Mouse (Mus musculus): ENCODE measurements at regions not wholly inside any gene's neighbourhood (a gene's known extent, or its start where the extent isn't known, plus 50 kb on each side); places are given as distances from the start of the nearest gene placed in this dataset. TPM values are rescaled to one million over a fixed set of nuclear protein-coding genes. Genes with fewer than 3 reads are reported as not detected.
"Not testable (repeated sequence)": the region's sequence is repeated elsewhere in the genome, so short reads cannot be mapped to it uniquely, and the experiment has no call there.

DNA sequence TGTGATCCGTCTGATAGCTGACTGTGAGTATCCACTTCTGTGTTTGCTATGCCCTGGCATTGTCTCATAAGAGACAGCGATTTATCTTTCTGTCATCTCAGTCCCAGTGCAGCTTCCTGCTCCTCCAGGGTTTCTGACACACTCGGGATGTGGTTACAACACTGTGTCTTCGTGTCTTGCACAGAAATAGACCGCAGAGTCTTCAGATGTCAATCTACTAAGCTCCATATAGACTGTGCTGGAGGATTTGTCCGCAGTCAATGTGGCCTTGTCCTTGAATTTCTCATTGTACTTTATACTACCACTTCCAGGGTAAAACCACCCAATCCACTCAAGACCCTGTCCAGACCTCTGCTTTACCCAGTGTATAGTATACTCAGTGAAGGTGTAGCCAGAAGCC is 305.5 kb upstream of the Zfp386 start:
- intact Hi-C loops (cut with DNase I); DNase-seq (ENCODE audit: low spot score): not testable (repeated sequence)

DNA sequence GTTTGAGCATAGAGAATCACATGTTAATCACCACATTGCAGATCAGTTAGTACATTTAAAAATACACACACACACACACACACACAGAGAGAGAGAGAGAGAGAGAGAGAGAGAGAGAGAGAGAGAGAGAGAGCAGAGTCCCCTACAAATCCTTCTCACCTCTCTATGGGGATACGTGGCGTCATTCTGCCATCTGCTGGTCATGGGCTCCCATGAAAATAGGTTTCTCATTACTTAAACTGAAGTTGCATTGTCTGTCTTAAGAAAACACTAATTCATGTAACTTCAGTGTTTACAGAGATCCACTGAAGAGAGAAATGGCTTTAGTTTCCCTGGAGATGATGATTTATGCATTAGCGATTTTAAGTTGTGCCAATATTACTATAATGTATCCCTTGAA is 297.9 kb upstream of the Zfp386 start:
- DNase-seq (ENCODE audit: low spot score); intact Hi-C loops (cut with DNase I): not testable (repeated sequence)

DNA sequence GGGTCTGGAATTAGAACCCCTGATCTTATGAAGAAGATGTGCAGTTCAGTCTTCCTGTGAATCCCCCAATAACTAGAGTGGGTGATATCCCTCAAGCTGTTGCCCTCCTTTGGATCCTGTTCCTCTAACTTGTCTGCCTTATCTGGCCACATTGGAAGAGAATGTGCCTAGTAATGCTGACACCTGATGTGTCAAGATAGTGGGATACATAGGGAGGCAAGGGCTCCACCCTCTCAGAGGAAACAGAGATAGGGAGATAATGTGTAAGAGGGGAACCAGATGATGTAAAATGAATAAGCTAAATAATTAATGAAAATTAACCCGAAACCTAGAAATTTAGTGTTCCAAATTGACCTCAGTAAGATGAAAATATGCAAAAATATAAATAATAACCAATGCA is 294.4 kb upstream of the Zfp386 start:
- DNase-seq (ENCODE audit: low spot score); intact Hi-C loops (cut with DNase I): not testable (repeated sequence)

DNA sequence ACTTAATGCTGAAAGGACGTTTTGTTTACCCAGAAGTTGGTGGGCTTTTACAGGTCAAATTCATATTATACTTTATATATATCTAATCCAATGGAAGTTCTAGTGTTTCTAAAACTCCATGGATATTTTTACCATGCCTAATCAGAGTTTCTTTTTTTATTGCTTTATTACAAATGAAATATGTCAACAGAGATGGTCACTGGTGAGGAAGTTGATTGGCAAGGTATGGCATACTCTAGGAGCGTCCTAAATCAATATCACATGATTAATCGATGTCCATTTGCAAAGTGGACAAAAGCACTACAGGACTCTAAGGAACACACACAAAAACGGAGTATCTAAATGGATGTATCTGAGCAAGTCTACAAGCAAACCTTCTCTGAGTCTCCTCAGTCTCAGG is 290.0 kb upstream of the Zfp386 start:
- DNase-seq (ENCODE audit: low spot score); intact Hi-C loops (cut with DNase I): not testable (repeated sequence)

DNA sequence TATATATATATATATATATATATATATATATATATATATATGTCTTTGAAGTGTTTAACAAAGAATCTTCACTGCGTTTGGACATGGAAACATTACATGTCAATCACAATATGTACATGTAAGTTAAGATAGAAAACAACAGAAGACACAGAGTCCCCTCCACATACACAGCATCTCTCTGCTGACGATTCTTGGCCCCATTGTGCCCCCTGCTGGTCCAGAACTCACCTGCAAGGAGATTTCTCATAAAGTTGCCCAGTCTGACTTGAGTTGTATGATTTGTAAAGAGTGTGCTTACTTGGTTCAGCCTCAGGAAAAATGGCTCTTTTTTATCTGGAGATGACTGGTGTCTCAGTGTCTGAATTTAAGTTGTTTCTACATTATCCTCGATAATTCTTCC is 288.5 kb upstream of the Zfp386 start:
- intact Hi-C loops (cut with DNase I); DNase-seq (ENCODE audit: low spot score): not testable (repeated sequence)

DNA sequence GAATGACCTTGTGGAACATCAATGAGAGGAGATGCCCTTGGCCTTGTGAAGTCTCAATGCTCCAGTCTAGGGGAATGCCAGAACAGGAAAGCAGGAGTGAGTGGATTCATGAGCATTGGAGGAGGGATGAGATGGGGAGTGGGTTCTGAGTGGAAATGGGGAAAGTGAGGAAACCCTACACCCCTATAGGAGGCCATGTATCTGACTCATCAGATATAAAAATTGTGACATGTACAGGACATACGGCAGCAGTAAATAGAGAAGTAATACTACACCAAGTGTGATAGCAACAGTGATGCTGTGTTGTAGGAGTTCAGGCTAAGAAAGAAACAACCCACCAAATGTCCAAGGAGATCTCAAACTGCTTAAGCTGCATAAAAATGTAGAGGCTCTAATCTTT is 285.8 kb upstream of the Zfp386 start:
- intact Hi-C loops (cut with DNase I); DNase-seq (ENCODE audit: low spot score): not testable (repeated sequence)

DNA sequence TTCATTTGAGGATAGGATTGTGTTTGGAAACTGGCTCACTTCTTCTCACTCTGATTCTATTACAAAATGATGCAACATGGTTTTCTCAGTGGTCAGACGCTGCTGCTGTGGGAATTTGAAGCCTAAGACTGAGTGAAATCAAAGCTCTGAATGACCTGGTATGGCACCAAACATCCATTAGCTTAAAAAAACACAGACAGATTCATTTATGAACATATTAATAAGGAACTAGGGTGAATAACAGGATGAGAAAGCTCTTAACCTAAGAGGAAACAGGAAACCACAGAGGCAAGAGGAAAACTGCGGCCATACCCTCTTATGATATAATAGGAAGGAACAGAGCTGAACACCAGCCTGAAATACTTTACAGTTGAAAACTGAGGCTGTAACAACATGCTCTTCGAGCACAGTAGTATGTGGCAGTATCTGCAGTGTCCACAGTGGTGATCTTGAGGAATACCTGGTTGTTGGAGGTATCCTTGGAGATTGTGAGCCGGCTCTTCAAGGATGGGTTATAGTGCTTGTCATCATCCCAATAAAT is 282.5 kb upstream of the Zfp386 start:
- intact Hi-C loops (cut with DNase I); DNase-seq (ENCODE audit: low spot score): not testable (repeated sequence)

DNA sequence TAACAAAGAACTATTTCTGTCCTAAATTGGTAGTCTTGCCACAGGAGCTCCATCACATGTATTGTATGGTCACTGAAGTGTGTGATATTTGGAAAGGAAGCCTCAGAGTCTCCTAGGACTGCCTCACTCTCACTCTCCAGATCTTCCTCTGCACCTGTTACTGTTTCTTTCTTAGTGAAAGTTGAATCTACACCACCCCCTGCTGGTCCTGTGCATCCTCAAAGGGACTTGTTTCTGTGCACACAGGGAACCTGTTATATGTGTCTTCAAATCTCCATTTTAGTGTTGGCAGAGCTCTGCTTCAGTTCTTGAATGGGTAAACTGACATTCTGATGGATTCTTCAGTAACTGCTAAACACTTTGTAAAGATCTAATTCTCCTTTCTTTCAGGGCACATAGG is 276.3 kb upstream of the Zfp386 start:
- intact Hi-C loops (cut with DNase I); DNase-seq (ENCODE audit: low spot score): not testable (repeated sequence)

DNA sequence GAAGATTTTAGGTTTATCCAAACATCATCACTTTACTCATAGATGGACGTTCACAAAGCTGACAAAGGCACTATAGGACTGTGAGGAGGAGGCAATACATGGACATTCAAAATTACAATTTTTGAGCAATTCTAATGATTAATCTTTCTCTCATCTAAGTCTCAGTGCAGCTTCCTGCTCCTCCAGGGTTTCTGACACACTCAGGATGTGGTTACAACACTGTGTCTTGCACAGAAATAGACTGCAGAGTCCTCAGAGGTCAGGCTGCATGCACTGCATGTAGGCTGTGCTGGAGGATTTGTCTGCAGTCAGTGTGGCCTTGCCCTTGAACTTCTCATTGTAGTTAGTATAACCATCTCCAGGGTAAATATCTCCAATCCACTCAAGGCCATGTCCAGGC is 257.2 kb upstream of the Zfp386 start:
- intact Hi-C loops (cut with DNase I); DNase-seq (ENCODE audit: low spot score): not testable (repeated sequence)

DNA sequence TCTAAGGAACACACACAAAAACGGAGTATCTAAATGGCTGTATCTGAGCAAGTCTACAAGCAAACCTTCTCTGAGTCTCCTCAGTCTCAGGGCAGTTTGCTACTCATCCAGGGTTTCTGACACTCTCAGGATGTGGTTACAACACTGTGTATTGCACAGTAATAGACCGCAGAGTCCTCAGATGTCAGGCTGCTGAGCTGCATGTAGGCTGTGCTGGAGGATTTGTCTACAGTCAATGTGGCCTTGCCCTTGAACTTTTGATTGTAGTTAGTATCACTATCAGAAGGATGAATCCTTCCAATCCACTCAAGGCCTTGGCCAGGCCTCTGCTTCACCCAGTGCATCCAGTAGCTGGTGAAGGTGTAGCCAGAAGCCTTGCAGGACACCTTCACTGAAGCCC is 245.0 kb upstream of the Zfp386 start:
- DNase-seq (ENCODE audit: low spot score); intact Hi-C loops (cut with DNase I): not testable (repeated sequence)

DNA sequence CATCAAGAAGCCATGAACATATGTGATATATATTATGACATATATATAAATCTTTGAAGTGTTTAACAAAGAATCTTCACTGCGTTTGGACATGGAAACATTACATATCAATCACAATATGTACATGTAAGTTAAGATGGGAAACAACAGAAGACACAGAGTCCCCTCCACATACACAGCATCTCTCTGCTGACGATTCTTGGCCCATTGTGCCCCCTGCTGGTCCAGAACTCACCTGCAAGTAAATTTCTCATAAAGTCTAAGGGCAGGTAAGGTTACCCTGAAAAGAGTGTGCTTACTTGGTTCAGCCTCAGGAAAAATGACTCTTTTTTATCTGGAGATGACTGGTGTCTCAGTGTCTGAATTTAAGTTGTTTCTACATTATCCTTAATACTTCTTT is 243.8 kb upstream of the Zfp386 start:
- DNase-seq (ENCODE audit: low spot score); intact Hi-C loops (cut with DNase I): not testable (repeated sequence)

DNA sequence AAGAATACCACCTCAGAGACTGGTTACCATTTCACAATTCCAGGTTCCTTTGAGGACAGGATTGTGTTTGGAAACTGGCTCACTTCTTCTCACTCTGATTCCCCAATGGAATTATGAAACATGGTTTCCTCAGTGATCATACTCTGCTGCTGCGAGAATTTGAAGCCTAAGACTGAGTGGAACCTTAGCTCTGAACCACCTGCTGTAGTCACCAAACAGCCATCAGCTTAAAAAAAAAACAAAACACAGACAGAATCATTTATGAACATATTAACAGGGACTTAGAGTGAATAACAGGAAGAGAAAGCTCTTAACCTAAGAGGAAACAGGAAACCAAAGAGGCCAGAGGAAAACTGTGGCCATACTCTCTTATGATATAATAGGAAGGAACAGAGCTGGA is 239.5 kb upstream of the Zfp386 start:
- no peak for DNase-seq (ENCODE audit: low spot score)
- intact Hi-C loops (cut with DNase I) = no loop called here

Small RNA genes in the stretch of these regions (microRNA-seq; reads per million reads assigned to microRNA genes)
- gene Gm27722 (not detected), gene Mir6388 (not detected)

Data from heart, postnatal 25 days (tissue).